Mouse (Mus musculus) CD4-positive, CD25-positive, alpha-beta regulatory T cell, adult 4 months (primary cell): ENCODE results near the gene Rflnb. TPM values are rescaled to one million over a fixed set of nuclear protein-coding genes. Genes with fewer than 3 reads are reported as not detected.
A peak's percentile ranks its signal among the peaks of the same experiment; 100 is the strongest.

Experiments used
- ATAC-seq: one replicate; pipeline ENCODE4 v1.8.0; 2017
- polyA plus RNA-seq, 2 experiments: library from polyadenylated mRNA; unstranded; fragments of 100-300 nt; shearing (Covaris generic); gene quantifications; one replicate each; pipeline ENCODE4 v1.2.1; 2017

The Rflnb gene
- polyA plus RNA-seq = 10 to 100 TPM; 13.4 to 14.2 TPM

- ATAC-seq = peak; percentile 43
Measured at GRCm38 (mm10) chr11:76027139-76028071, at the start of gene Rflnb. Gene Rflnb, minus strand, starts transcription at chr11:76027782.

DNA sequence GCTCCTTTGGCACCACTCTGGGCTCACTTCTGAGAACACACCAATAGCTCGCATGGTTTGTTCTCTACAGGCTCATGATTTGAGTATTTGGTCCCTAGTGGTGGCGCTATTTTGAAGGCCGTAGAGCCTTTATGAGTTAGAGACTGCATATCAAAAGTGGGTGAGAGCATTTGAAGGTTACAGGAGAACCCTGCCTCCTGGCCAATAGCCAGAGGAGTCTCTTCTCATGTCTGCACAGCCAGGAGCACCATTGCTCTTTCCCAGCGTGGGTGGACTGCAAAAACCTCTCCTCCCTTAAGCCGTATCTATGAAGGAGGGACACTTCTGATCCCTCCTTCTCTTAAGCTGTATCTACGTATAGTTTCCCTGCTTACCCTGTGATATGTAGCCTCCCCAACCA is 49.8 kb upstream of the Rflnb start:
- no peak for ATAC-seq

DNA sequence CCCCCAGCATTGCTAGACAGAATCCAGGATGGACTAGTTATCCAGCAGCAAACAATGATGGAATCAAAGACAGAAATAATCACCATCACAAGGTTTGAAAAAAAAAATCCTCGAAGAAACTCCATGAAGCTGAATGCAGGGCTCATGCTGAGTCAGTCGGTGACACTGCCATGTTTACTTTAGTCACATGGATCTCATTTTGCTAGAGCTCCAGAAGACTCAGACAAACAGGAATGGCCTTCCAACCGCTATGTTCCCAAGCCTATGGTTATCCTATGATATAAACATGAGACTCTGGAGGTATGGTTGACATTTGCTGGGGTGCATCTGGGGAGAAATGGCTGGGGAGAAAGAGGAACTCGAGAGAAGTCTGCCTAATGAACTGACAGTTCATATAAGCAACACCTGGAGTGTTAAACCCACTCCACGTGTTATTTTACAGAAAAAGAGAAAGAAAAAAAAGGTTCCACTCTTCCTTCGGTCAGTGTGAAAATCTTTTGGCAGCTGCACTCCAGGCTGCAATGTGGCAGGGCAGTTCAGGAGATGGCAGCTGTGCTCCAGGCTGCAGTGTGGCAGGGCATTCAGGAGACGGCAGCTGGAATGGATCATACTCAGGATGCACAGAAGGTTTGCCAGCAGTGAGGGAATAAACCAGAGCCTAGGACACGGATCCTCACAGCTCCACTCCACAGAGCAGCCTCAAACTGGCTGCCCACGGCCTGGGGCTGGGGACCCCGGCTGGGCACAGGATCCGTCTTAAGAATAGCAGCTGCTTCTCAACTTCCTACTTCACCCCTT is 46.9 kb upstream of the Rflnb start:
- ATAC-seq = no peak

DNA sequence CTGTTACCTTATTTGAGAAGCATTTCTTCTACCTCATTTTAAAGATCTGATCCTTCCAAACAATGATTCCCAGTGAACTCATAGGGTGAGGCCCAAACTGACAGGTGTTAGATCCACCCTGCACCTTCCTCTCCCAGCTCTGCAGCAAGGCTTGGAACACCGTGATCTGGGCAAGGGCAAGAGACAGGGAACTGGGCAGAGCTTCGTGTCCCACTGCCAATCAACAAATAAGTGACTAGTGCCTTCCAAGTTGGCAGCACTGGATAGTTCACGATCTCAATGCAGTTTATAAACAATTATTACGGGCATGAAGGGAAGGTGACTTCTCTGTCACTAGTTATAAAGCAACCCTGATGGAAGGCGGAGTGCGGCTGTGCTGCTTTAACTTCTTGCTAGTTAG is 42.2 kb upstream of the Rflnb start:
- ATAC-seq = no peak

DNA sequence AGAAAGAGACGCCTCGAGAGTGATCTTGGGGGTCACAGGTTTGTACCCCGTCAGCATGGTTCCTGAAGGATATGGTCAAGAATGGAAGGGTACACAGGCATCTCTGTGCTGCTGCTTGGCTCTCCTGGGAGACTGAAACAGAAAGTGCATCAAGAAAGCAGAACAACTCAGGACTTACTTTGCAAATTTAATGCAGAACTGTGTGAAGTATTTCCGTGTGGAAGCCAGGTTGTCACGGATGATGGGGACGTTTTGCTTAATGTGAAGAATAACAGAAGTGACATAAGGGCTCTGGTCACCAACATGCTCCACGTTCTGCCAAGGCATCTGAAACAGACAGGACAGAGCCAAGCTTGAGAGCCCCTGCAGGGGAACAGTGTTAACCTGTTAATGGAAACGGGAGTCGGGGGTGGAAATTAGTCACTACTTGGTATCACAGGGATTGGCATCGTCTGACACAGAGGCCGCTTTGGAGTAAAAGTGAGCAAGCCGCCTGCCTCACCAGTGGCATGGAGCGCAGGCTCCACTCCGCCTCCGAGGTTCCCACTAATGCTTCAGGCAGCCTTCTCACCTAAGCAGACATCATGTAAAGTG is 39.1 kb upstream of the Rflnb start:
- ATAC-seq = no peak

DNA sequence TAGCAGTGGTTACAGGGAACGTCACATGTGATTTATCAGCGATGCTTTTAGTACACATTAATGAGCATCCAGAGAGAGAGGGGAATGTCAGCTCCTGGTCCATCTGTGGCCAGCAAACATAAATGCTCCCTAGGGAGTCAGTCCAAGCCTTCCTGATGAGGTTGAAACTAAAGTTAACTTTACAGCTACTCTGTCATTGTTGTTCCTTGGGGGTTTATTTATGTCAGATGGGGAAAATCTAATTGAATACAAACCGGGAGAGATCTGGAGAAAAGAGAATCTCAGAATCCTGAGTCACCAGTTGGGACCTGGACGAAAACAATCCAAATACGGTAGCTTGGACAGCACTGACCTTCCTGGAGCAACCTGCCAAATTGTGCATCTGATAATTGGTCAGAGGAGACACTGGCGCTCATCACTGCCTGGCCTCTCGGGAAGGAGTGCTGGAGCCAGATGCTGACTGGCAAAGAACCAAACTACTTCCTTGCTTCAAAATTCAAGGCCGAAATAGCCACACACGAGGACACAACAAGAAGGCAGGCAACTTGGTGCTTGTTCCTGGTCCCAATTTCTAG is 38.0 kb upstream of the Rflnb start:
- no peak for ATAC-seq

- ATAC-seq = no peak
Measured at GRCm38 (mm10) chr11:76064411-76064810, 36.8 kb upstream of the Rflnb start.

DNA sequence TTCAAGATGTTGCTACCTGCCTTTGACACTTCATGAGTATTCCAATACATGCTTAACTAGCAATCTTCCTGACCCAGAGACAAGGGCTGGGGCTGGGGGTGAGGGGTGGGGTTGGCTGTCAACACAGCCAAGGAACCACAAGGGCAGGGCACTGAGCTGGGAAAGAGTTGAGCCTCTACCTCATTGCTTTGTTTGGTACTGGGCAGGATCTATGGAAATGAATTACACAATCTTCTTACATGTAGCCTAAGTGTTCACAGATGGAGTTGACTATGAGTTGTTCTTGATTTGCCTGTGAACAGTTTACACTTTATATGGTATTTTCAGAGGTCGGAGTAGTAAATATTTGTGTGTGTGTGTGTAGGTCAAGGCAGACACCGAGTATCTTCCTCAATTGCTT is 33.3 kb upstream of the Rflnb start:
- ATAC-seq = no peak

GRCm38 (mm10) chr11:76059971-76060370 is 32.4 kb upstream of the Rflnb start:
- ATAC-seq = no peak

DNA sequence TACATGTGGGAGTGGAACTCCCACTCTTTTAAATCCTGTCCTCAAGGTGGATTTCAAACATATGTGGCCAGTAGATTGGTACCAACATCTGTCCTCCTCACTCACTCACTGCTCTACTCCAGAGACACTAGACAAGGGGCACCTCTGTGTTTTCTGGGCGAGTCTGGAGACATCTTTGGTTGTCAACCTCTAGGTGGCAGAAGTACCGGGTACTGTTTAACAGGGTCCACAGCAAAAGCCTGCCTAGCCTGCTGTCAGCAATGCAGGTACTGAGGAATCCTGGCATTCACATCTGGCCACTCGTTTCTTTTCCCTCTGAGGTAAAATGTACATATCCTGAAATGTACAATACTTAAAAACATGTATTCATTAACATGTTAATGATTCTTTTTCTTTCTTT is 28.9 kb upstream of the Rflnb start:
- no peak for ATAC-seq

- no peak for ATAC-seq
Measured at GRCm38 (mm10) chr11:76052496-76052895, 24.9 kb upstream of the Rflnb start.

DNA sequence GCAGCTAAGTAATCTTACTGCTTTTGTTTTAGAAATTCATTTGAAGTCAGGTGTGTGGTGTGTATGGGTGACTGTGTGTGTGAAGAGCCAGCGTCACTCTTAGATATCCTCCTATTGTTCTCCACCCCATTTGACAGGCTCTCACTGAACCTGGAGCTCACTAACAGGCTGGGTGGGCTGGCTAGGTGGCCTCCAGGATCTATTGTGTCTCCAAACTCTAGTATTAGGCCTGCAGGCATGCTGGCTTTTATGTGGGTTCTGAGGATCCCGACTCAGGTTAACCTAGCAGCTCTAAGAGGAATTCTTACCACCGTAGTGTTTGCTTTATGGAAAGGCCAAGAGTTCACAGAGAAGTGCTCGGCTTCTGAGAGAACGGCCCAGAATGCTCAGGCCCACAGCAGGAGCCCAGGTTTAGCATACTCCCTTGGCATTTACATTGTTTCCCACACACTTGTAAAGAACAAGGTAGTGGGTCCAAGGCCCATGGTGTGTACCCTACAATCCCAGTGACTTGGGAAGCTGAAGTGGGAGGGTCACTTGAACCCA is 23.5 kb upstream of the Rflnb start:
- ATAC-seq = no peak

GRCm38 (mm10) chr11:76050509-76050908 is 22.9 kb upstream of the Rflnb start:
- no peak for ATAC-seq

GRCm38 (mm10) chr11:76045367-76045766 is 17.8 kb upstream of the Rflnb start:
- no peak for ATAC-seq

DNA sequence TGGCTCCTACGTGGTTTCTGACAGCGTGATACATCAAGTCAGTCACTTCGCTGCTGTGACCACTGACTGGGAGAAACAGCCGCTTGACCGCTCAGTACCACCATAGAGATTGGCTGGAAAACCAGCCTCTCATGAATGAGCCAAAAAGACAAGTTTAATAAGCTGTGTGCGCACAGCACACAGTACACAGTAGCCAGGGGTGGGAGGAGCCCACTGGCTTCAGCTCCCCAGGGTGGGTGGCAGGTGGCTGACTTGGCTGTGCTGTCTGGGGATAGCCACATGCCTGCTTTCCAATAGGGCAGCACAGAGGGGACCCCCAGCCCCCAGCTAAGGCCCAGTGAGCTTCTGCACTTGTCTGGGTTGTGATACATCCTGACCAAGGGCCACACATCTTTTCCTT is 16.9 kb upstream of the Rflnb start:
- ATAC-seq = no peak

- no peak for ATAC-seq
Measured at GRCm38 (mm10) chr11:76042882-76043281, 15.3 kb upstream of the Rflnb start.

DNA sequence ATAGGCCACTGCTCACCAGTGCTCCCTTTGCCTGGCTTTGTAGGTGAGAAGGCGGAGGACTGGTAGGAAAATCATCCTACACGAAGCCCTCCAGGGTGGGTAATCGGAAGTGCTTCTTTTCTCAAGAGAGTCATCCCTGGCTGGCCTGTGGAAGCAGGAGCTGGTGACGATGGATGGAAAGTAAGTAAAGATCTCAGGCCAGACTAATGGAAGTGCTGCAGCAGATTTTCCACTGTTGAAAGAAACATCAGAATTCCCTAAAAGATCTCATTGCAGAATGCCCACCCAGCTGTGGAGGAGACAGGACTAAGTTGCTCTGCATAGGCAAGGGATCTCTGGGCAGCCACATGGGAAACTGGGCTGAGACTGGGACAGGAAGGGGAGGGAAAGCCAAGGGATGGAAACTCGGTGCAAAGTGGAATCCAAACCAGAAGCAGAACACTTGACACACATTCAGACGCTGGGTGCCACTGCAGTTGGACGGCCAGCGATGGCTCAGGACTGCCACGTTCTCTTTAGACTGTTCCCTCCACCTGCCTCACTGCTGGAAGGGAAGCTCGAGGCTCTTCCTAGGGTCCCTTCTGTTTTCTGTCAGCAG is 14.6 kb upstream of the Rflnb start:
- no peak for ATAC-seq

GRCm38 (mm10) chr11:76040761-76041376 is 13.3 kb upstream of the Rflnb start:
- no peak for ATAC-seq

DNA sequence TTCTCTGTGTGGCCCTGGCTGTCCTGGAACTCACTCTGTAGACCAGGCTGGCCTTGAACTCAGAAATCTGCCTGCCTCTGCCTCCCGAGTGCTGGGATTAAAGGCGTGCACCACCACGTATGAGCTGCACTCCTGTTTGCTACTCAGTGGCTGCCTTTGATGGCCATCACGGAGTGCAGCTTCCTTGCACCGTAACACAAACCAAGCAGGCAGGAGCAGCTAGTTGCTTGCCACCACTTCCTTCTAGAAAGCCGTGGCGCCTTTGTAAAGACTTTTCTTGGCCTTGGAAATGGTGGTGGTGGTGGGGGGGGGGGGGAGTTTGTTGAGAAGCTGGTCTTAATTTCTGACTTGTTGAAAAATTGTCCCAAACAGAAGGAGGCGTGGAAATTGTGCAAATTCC is 12.5 kb upstream of the Rflnb start:
- peak; percentile 49 for ATAC-seq

GRCm38 (mm10) chr11:76039271-76040053 is 11.9 kb upstream of the Rflnb start:
- ATAC-seq = no peak
